Mouse (Mus musculus): ENCODE measurements around the gene Syt9. TPM values are rescaled to one million over a fixed set of nuclear protein-coding genes. Genes with fewer than 3 reads are reported as not detected.

The Syt9 gene
- polyA plus RNA-seq, 1 experiment from 2014 or later = 7.7 TPM

GRCm38 (mm10) chr7:107521411-107521810 lies 150.9 kb downstream of the Syt9 start:
- Histone ChIP-seq H3K9ac (no peak overlapping the region), H3K4me2 (no peak overlapping the region), H3K4me3 (no peak overlapping the region), H3K27me3 (no peaks in the 10 kb centered on the region), H3K36me3 (no peaks in the 10 kb centered on the region), H3K9me3 (no peaks in the 10 kb centered on the region), H3K27ac (replicated peaks) (no peak overlapping the region), H3K4me1 (replicated peaks) (peaks cover 6% of the 10 kb centered on the region; the same call in 1 of the 2 replicates)
- no peak for ATAC-seq (ENCODE audit: low read depth)
- 80% methylated on average over 6 of the region's 6 CpGs for WGBS

- peak; percentile 63; the same call in 1 of the 2 replicates for ATAC-seq (ENCODE audit: low read depth)
- Histone ChIP-seq H3K9ac (no peak overlapping the region), H3K27ac (replicated peaks) (no peak overlapping the region), H3K9me3 (no peaks in the 10 kb centered on the region), H3K4me1 (replicated peaks) (no peaks in the 10 kb centered on the region), H3K4me2 (no peak overlapping the region), H3K36me3 (no peaks in the 10 kb centered on the region), H3K27me3 (no peaks in the 10 kb centered on the region), H3K4me3 (no peak overlapping the region)
- WGBS = 14% methylated on average over 1 of the region's 1 CpGs
Observed at GRCm38 (mm10) chr7:107526299-107526698, 155.8 kb downstream of the Syt9 start.

DNA sequence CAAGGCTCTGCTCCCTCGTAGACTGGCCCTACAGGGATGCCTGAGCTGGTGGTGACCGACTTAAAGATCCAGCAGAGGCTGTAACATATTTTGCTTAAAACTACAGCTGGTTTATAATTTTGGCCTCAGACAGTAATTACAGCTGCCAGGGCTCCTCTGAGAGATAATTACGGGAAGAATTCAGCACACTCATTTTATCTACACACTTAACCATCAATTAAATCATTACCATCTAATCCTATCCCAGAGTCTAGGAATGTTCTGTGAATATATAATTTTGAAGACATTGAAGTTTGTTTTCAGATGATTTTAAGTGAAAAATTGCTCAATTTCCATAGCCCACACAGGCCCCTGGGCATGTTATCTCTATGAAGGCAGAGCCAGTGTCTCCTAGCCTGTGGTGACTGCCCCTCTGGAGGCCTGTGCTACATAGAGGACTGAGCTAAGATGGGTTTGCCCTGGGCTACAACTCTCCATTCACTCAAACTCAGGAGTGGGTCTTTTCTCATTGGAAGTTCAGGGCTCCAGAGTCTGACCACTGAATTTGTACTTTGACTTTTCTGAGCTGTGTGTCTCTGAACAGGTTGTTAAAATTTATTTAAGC lies 157.7 kb downstream of the Syt9 start:
- Histone ChIP-seq H3K9me3 (no peaks in the 10 kb centered on the region), H3K36me3 (no peaks in the 10 kb centered on the region), H3K9ac (no peak overlapping the region), H3K27me3 (no peaks in the 10 kb centered on the region), H3K4me3 (no peak overlapping the region), H3K4me1 (replicated peaks) (no peaks in the 10 kb centered on the region), H3K27ac (replicated peaks) (no peak overlapping the region), H3K4me2 (no peak overlapping the region)
- 76% methylated on average over 3 of the region's 3 CpGs for WGBS
- no peak for ATAC-seq (ENCODE audit: low read depth)

- H3K36me3 ChIP-seq = no peaks in the 10 kb centered on the region
- no peak overlapping the region for H3K9ac ChIP-seq
- no peaks in the 10 kb centered on the region for H3K4me1 ChIP-seq (replicated peaks)
- H3K27me3 ChIP-seq = no peaks in the 10 kb centered on the region
- no peak overlapping the region for H3K4me2 ChIP-seq
- H3K4me3 ChIP-seq = no peak overlapping the region
- no peak for ATAC-seq (ENCODE audit: low read depth)
- no peak overlapping the region for H3K27ac ChIP-seq (replicated peaks)
- no peaks in the 10 kb centered on the region for H3K9me3 ChIP-seq
- WGBS = 81% methylated on average over 5 of the region's 5 CpGs
Observed at GRCm38 (mm10) chr7:107529364-107529763, 158.8 kb downstream of the Syt9 start.

- WGBS = 82% methylated on average over 4 of the region's 4 CpGs
- no peak overlapping the region for H3K9ac ChIP-seq
- H3K27me3 ChIP-seq = no peaks in the 10 kb centered on the region
- H3K4me1 ChIP-seq (replicated peaks) = no peaks in the 10 kb centered on the region
- no peaks in the 10 kb centered on the region for H3K36me3 ChIP-seq
- no peak overlapping the region for H3K4me2 ChIP-seq
- no peaks in the 10 kb centered on the region for H3K9me3 ChIP-seq
- H3K27ac ChIP-seq (replicated peaks) = no peak overlapping the region
- ATAC-seq (ENCODE audit: low read depth) = no peak
- H3K4me3 ChIP-seq = no peak overlapping the region
Observed at GRCm38 (mm10) chr7:107535311-107535710, 164.8 kb downstream of the Syt9 start.

- Histone ChIP-seq H3K36me3 (no peaks in the 10 kb centered on the region), H3K9ac (no peak overlapping the region)
Observed at GRCm38 (mm10) chr7:107536516-107536915, 166.0 kb downstream of the Syt9 start.

DNA sequence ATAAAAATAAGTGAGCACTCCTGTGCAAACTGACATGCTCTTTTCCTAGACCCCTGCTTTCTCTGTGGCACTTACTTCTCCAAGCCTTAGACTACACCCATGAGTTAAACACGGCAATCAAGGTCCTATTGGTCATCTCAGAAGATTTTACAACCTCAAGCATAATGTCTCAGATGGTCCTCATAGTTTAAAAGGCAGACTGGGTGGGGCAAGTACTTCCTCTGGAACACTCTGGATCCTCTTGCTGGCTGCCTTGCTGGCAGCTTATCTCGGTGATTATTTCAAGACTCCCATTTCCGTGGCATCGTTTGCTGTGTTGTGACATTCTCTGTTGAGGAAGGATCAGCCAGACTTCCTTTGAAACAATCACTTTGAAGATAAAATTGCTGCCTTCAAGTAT lies 169.5 kb downstream of the Syt9 start:
- no peak for ATAC-seq (ENCODE audit: low read depth)
- WGBS = 63% methylated on average over 4 of the region's 4 CpGs
- no peak overlapping the region for H3K4me2 ChIP-seq

More at GRCm38 (mm10) chr7:107536516-107536915, 166.0 kb downstream of the Syt9 start:
- Histone ChIP-seq H3K4me2 (no peak overlapping the region), H3K27me3 (no peaks in the 10 kb centered on the region), H3K4me3 (no peak overlapping the region), H3K4me1 (replicated peaks) (no peaks in the 10 kb centered on the region), H3K9me3 (no peaks in the 10 kb centered on the region), H3K27ac (replicated peaks) (no peak overlapping the region)
- 63% methylated on average over 6 of the region's 6 CpGs for WGBS
- ATAC-seq (ENCODE audit: low read depth) = no peak

DNA sequence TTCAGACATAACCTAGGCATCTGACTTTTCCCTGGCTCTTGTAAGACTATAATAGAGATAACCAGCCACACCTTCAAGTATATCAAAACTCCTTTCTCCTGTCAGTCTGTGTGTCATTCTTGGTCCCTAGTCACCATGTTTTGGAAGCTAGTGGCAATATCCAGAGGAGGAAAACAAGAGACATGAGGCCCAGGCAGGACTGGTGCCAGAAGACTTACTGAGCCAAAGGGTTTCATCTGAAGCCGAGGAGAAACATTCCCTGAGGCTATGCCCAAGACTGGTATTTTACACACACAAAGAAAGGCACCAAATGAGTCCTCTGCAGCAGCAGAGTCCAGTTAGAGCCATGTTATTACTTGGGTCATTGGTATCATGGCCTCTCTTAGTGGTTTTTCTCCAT lies 174.5 kb downstream of the Syt9 start:
- Histone ChIP-seq H3K9ac (no peak overlapping the region), H3K4me1 (replicated peaks) (no peaks in the 10 kb centered on the region), H3K36me3 (no peaks in the 10 kb centered on the region), H3K27me3 (no peaks in the 10 kb centered on the region), H3K9me3 (no peaks in the 10 kb centered on the region), H3K27ac (replicated peaks) (no peak overlapping the region), H3K4me2 (no peak overlapping the region), H3K4me3 (no peak overlapping the region)
- 76% methylated on average over 1 of the region's 1 CpGs for WGBS
- no peak for ATAC-seq (ENCODE audit: low read depth)

More for the DNA sequence above, 169.5 kb downstream of the Syt9 start:
- H3K4me3 ChIP-seq = no peak overlapping the region
- H3K4me1 ChIP-seq (replicated peaks) = no peaks in the 10 kb centered on the region
- H3K9ac ChIP-seq = no peak overlapping the region
- H3K9me3 ChIP-seq = no peaks in the 10 kb centered on the region
- H3K27me3 ChIP-seq = no peaks in the 10 kb centered on the region
- H3K36me3 ChIP-seq = no peaks in the 10 kb centered on the region
- H3K27ac ChIP-seq (replicated peaks) = no peak overlapping the region

GRCm38 (mm10) chr7:107547872-107548271 lies 177.3 kb downstream of the Syt9 start:
- Histone ChIP-seq H3K9me3 (no peaks in the 10 kb centered on the region), H3K36me3 (no peaks in the 10 kb centered on the region), H3K27me3 (no peaks in the 10 kb centered on the region), H3K4me1 (replicated peaks) (no peaks in the 10 kb centered on the region), H3K9ac (no peak overlapping the region), H3K27ac (replicated peaks) (no peak overlapping the region), H3K4me3 (no peak overlapping the region), H3K4me2 (no peak overlapping the region)
- no peak for ATAC-seq (ENCODE audit: low read depth)
- WGBS = 95% methylated on average over 3 of the region's 3 CpGs

DNA sequence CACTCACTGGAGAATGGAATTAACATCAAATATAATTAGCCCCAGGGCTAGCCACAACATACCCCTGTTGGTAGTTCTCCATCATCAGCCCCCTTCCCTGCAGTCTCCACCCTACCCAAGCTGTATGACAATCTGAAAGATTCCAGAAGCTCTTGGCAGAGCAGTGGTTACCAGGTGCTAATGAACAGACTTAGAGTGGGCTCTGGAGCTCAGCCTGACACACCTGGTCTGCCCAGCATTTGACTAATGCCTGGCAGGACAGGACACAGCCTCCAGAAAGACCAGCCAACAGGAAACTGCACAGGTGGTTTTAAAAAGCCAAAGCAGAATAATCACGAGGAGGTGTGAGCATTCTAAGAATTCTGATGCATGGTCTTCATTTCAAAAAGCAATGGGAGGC lies 182.9 kb downstream of the Syt9 start:
- no peak for ATAC-seq (ENCODE audit: low read depth)
- H3K9me3 ChIP-seq = no peaks in the 10 kb centered on the region; the same call in 1 of the 2 replicates
- H3K4me2 ChIP-seq = no peak overlapping the region
- no peak overlapping the region for H3K4me3 ChIP-seq
- no peaks in the 10 kb centered on the region for H3K36me3 ChIP-seq
- no peaks in the 10 kb centered on the region for H3K4me1 ChIP-seq (replicated peaks)
- no peak overlapping the region for H3K9ac ChIP-seq
- no peaks in the 10 kb centered on the region for H3K27me3 ChIP-seq
- H3K27ac ChIP-seq (replicated peaks) = no peak overlapping the region
- WGBS = 70% methylated on average over 1 of the region's 1 CpGs

DNA sequence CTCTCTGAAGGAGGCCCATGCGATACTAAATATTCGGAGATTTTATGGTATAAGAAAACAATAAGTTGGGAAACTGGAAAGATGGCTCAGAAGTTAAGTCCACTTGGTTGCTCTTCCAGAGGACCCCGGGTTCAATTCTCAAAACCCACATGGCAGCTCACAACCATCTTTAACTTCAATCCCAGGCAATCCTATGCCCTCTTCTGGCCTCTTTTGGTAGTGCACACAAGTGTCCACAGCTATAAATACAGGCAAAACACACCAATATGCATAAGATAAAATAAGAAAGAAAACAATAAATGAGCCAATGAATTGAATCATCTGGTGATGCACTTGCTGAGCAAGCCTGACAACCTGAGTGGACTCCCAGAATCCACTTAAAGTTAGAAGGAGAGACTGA lies 185.4 kb downstream of the Syt9 start:
- no peaks in the 10 kb centered on the region for H3K36me3 ChIP-seq
- no peaks in the 10 kb centered on the region for H3K4me1 ChIP-seq (replicated peaks)
- 89% methylated on average over 3 of the region's 3 CpGs for WGBS
- no peaks in the 10 kb centered on the region; the same call in 1 of the 2 replicates for H3K9me3 ChIP-seq
- H3K9ac ChIP-seq = no peak overlapping the region
- no peak overlapping the region for H3K27ac ChIP-seq (replicated peaks)
- no peak for ATAC-seq (ENCODE audit: low read depth)
- H3K4me2 ChIP-seq = no peak overlapping the region
- no peak overlapping the region for H3K4me3 ChIP-seq
- no peaks in the 10 kb centered on the region for H3K27me3 ChIP-seq

GRCm38 (mm10) chr7:107560675-107561074 lies 190.1 kb downstream of the Syt9 start:
- no peak overlapping the region for H3K4me3 ChIP-seq
- H3K4me1 ChIP-seq (replicated peaks) = peaks cover 5% of the 10 kb centered on the region; the same call in 1 of the 2 replicates
- H3K36me3 ChIP-seq = no peaks in the 10 kb centered on the region
- H3K27me3 ChIP-seq = no peaks in the 10 kb centered on the region
- no peak for ATAC-seq (ENCODE audit: low read depth)
- no peaks in the 10 kb centered on the region; the same call in 1 of the 2 replicates for H3K9me3 ChIP-seq
- whole genome bisulfite sequencing = 81% methylated on average over 2 of the region's 2 CpGs
- no peak overlapping the region for H3K4me2 ChIP-seq
- no peak overlapping the region for H3K27ac ChIP-seq (replicated peaks)
- no peak overlapping the region for H3K9ac ChIP-seq

GRCm38 (mm10) chr7:107561584-107561983 lies 191.1 kb downstream of the Syt9 start:
- ATAC-seq (ENCODE audit: low read depth) = no peak
- 80% methylated on average over 3 of the region's 3 CpGs for WGBS
- Histone ChIP-seq H3K36me3 (no peaks in the 10 kb centered on the region), H3K4me1 (replicated peaks) (peaks cover 5% of the 10 kb centered on the region; the same call in 1 of the 2 replicates), H3K9me3 (no peaks in the 10 kb centered on the region; the same call in 1 of the 2 replicates), H3K27ac (replicated peaks) (no peak overlapping the region), H3K27me3 (no peaks in the 10 kb centered on the region), H3K4me2 (no peak overlapping the region), H3K9ac (no peak overlapping the region), H3K4me3 (no peak overlapping the region)
